Mouse (Mus musculus): ENCODE results near the gene Rhobtb1. TPM values are rescaled to one million over a fixed set of nuclear protein-coding genes. Genes with fewer than 3 reads are reported as not detected.

The Rhobtb1 gene
- polyA plus RNA-seq, 1 experiment from 2014 or later: 32.9 TPM

GRCm38 (mm10) chr10:69258588-69258987 is 107.4 kb downstream of the Rhobtb1 start:
- Histone ChIP-seq H3K27ac (ENCODE audit: poor library complexity, severe bottlenecking) (peak overlapping the region; percentile 63), H3K9ac (no peak overlapping the region), H3K4me2 (no peak overlapping the region), H3K9me3 (replicated peaks) (no peaks in the 10 kb centered on the region), H3K27me3 (replicated peaks) (no peaks in the 10 kb centered on the region), H3K4me1 (replicated peaks) (peaks cover 64% of the 10 kb centered on the region), H3K36me3 (peaks cover 10% of the 10 kb centered on the region), H3K4me3 (no peak overlapping the region)
- WGBS: 63% methylated on average over 9 of the region's 9 CpGs
- ATAC-seq (ENCODE audit: insufficient number of reproducible peaks, low FRiP score): no peak

- WGBS: 57% methylated on average over 2 of the region's 2 CpGs
- no peak for ATAC-seq (ENCODE audit: insufficient number of reproducible peaks, low FRiP score)
- H3K27ac ChIP-seq (ENCODE audit: poor library complexity, severe bottlenecking): peak overlapping the region; percentile 63
These were observed 107.9 kb downstream of the Rhobtb1 start for GRCm38 (mm10) chr10:69259161-69259560.

GRCm38 (mm10) chr10:69259929-69260328 is 108.7 kb downstream of the Rhobtb1 start:
- Histone ChIP-seq H3K4me3 (no peak overlapping the region), H3K9ac (no peak overlapping the region), H3K27me3 (replicated peaks) (no peaks in the 10 kb centered on the region), H3K27ac (ENCODE audit: poor library complexity, severe bottlenecking) (no peak overlapping the region), H3K4me2 (no peak overlapping the region), H3K4me1 (replicated peaks) (peaks cover 58% of the 10 kb centered on the region), H3K9me3 (replicated peaks) (no peaks in the 10 kb centered on the region), H3K36me3 (peaks cover 10% of the 10 kb centered on the region)
- no peak for ATAC-seq (ENCODE audit: insufficient number of reproducible peaks, low FRiP score)
- WGBS: 73% methylated on average over 8 of the region's 8 CpGs

More at GRCm38 (mm10) chr10:69259161-69259560, 107.9 kb downstream of the Rhobtb1 start:
- Histone ChIP-seq H3K4me3 (no peak overlapping the region), H3K4me1 (replicated peaks) (peaks cover 63% of the 10 kb centered on the region), H3K4me2 (no peak overlapping the region), H3K9ac (no peak overlapping the region), H3K9me3 (replicated peaks) (no peaks in the 10 kb centered on the region), H3K36me3 (peaks cover 10% of the 10 kb centered on the region), H3K27me3 (replicated peaks) (no peaks in the 10 kb centered on the region)

GRCm38 (mm10) chr10:69262918-69263822 is 111.9 kb downstream of the Rhobtb1 start:
- H3K4me2 ChIP-seq: peak overlapping the region; percentile 57
- H3K36me3 ChIP-seq: peaks cover 17% of the 10 kb centered on the region
- peaks cover 64% of the 10 kb centered on the region for H3K4me1 ChIP-seq (replicated peaks)
- H3K27ac ChIP-seq (ENCODE audit: poor library complexity, severe bottlenecking): peak overlapping the region; percentile 83
- H3K27me3 ChIP-seq (replicated peaks): no peaks in the 10 kb centered on the region
- WGBS: 31% methylated on average over 14 of the region's 14 CpGs
- no peak overlapping the region for H3K9ac ChIP-seq
- peak; percentile 31; the same call in 1 of the 2 replicates for ATAC-seq (ENCODE audit: insufficient number of reproducible peaks, low FRiP score)
- no peak overlapping the region for H3K4me3 ChIP-seq
- H3K9me3 ChIP-seq (replicated peaks): no peaks in the 10 kb centered on the region

- ATAC-seq (ENCODE audit: insufficient number of reproducible peaks, low FRiP score): no peak
- Histone ChIP-seq H3K27ac (ENCODE audit: poor library complexity, severe bottlenecking) (peak overlapping the region; percentile 29; the same call in 1 of the 2 replicates), H3K27me3 (replicated peaks) (no peaks in the 10 kb centered on the region), H3K4me2 (no peak overlapping the region), H3K4me3 (no peak overlapping the region), H3K4me1 (replicated peaks) (peaks cover 65% of the 10 kb centered on the region), H3K9ac (no peak overlapping the region), H3K9me3 (replicated peaks) (no peaks in the 10 kb centered on the region), H3K36me3 (peaks cover 18% of the 10 kb centered on the region)
- WGBS: 62% methylated on average over 2 of the region's 2 CpGs
These were observed 112.7 kb downstream of the Rhobtb1 start for GRCm38 (mm10) chr10:69263906-69264305.

GRCm38 (mm10) chr10:69265421-69265820 is 114.2 kb downstream of the Rhobtb1 start:
- H3K4me3 ChIP-seq: no peak overlapping the region
- peaks cover 21% of the 10 kb centered on the region for H3K36me3 ChIP-seq
- H3K9ac ChIP-seq: no peak overlapping the region
- ATAC-seq (ENCODE audit: insufficient number of reproducible peaks, low FRiP score): no peak
- peak overlapping the region; percentile 17; the same call in 1 of the 2 replicates for H3K4me2 ChIP-seq
- peaks cover 56% of the 10 kb centered on the region for H3K4me1 ChIP-seq (replicated peaks)
- H3K27ac ChIP-seq (ENCODE audit: poor library complexity, severe bottlenecking): peak overlapping the region; percentile 32; the same call in 1 of the 2 replicates
- 72% methylated on average over 15 of the region's 15 CpGs for WGBS
- H3K9me3 ChIP-seq (replicated peaks): no peaks in the 10 kb centered on the region
- no peaks in the 10 kb centered on the region for H3K27me3 ChIP-seq (replicated peaks)

GRCm38 (mm10) chr10:69268061-69268643 is 116.9 kb downstream of the Rhobtb1 start:
- Histone ChIP-seq H3K36me3 (peaks cover 39% of the 10 kb centered on the region), H3K9ac (no peak overlapping the region), H3K27me3 (replicated peaks) (no peaks in the 10 kb centered on the region), H3K4me2 (no peak overlapping the region), H3K4me1 (replicated peaks) (peaks cover 53% of the 10 kb centered on the region), H3K27ac (ENCODE audit: poor library complexity, severe bottlenecking) (peak overlapping the region; percentile 63), H3K9me3 (replicated peaks) (no peaks in the 10 kb centered on the region), H3K4me3 (no peak overlapping the region)
- no peak for ATAC-seq (ENCODE audit: insufficient number of reproducible peaks, low FRiP score)
- WGBS: 44% methylated on average over 10 of the region's 10 CpGs

- no peaks in the 10 kb centered on the region for H3K27me3 ChIP-seq (replicated peaks)
- peak overlapping the region; percentile 81 for H3K27ac ChIP-seq (ENCODE audit: poor library complexity, severe bottlenecking)
- H3K4me3 ChIP-seq: no peak overlapping the region
- ATAC-seq (ENCODE audit: insufficient number of reproducible peaks, low FRiP score): no peak
- H3K4me1 ChIP-seq (replicated peaks): peaks cover 54% of the 10 kb centered on the region
- H3K4me2 ChIP-seq: no peak overlapping the region
- peak overlapping the region; percentile 23; the same call in 1 of the 2 replicates for H3K9ac ChIP-seq
- 46% methylated on average over 10 of the region's 10 CpGs for WGBS
- peaks cover 51% of the 10 kb centered on the region for H3K36me3 ChIP-seq
- H3K9me3 ChIP-seq (replicated peaks): no peaks in the 10 kb centered on the region
These were observed 120.2 kb downstream of the Rhobtb1 start for GRCm38 (mm10) chr10:69271436-69271835.

GRCm38 (mm10) chr10:69274275-69274674 is 123.0 kb downstream of the Rhobtb1 start:
- H3K36me3 ChIP-seq: peaks cover 66% of the 10 kb centered on the region
- H3K4me1 ChIP-seq (replicated peaks): peaks cover 51% of the 10 kb centered on the region
- H3K9me3 ChIP-seq (replicated peaks): no peaks in the 10 kb centered on the region
- ATAC-seq (ENCODE audit: insufficient number of reproducible peaks, low FRiP score): no peak
- peak overlapping the region; percentile 91 for H3K27ac ChIP-seq (ENCODE audit: poor library complexity, severe bottlenecking)
- H3K27me3 ChIP-seq (replicated peaks): no peaks in the 10 kb centered on the region
- H3K4me3 ChIP-seq: no peak overlapping the region
- no peak overlapping the region for H3K9ac ChIP-seq
- no peak overlapping the region for H3K4me2 ChIP-seq
- 49% methylated on average over 5 of the region's 5 CpGs for WGBS

GRCm38 (mm10) chr10:69274705-69275104 is 123.5 kb downstream of the Rhobtb1 start:
- no peak overlapping the region for H3K4me3 ChIP-seq
- peaks cover 70% of the 10 kb centered on the region for H3K36me3 ChIP-seq
- H3K4me1 ChIP-seq (replicated peaks): peaks cover 51% of the 10 kb centered on the region
- H3K27me3 ChIP-seq (replicated peaks): no peaks in the 10 kb centered on the region
- no peaks in the 10 kb centered on the region for H3K9me3 ChIP-seq (replicated peaks)
- no peak overlapping the region for H3K9ac ChIP-seq
- peak overlapping the region; percentile 91 for H3K27ac ChIP-seq (ENCODE audit: poor library complexity, severe bottlenecking)
- ATAC-seq (ENCODE audit: insufficient number of reproducible peaks, low FRiP score): 0 out of 2 replicates have a peak, but pooled peaks have one; percentile 33
- no peak overlapping the region for H3K4me2 ChIP-seq

Data from heart, embryonic 12.5 days (tissue).